Mouse (Mus musculus): ENCODE measurements around the gene Rpl36a. TPM values are rescaled to one million over a fixed set of nuclear protein-coding genes. Genes with fewer than 3 reads are reported as not detected.
A peak's percentile ranks its signal among the peaks of the same experiment; 100 is the strongest.

The Rpl36a gene
- polyA plus RNA-seq, 1 experiment, result 1,373 TPM

- DNase-seq (ENCODE audit: low spot score), result no peak
Observed at GRCm38 (mm10) chrX:134599922-134600565, 14.6 kb downstream of the Rpl36a start.

- DNase-seq (ENCODE audit: low spot score), result peak; percentile 54
Observed at GRCm38 (mm10) chrX:134600659-134601379, 15.4 kb downstream of the Rpl36a start, which contains the start of the genes Gla and Hnrnph2. Gene Gla (minus strand): TSS chrX:134601125. Gene Hnrnph2 (plus strand): TSS chrX:134601179.

- no peak for DNase-seq (ENCODE audit: low spot score)
Observed at GRCm38 (mm10) chrX:134601380-134602120, 16.1 kb downstream of the Rpl36a start.

- no peak for DNase-seq (ENCODE audit: low spot score)
Observed at GRCm38 (mm10) chrX:134609472-134609871, 24.0 kb downstream of the Rpl36a start.

GRCm38 (mm10) chrX:134610984-134611383 lies 25.5 kb downstream of the Rpl36a start:
- no peak for DNase-seq (ENCODE audit: low spot score)

GRCm38 (mm10) chrX:134612285-134612959 lies 27.0 kb downstream of the Rpl36a start:
- DNase-seq (ENCODE audit: low spot score), result peak; percentile 27

- DNase-seq (ENCODE audit: low spot score), result no peak
Observed at GRCm38 (mm10) chrX:134614306-134614705, 28.9 kb downstream of the Rpl36a start.

GRCm38 (mm10) chrX:134619695-134620094 lies 34.2 kb downstream of the Rpl36a start:
- no peak for DNase-seq (ENCODE audit: low spot score)

GRCm38 (mm10) chrX:134620254-134620865 lies 34.9 kb downstream of the Rpl36a start:
- no peak for DNase-seq (ENCODE audit: low spot score)

- no peak for DNase-seq (ENCODE audit: low spot score)
Observed at GRCm38 (mm10) chrX:134621685-134622084, 36.2 kb downstream of the Rpl36a start.

- DNase-seq (ENCODE audit: low spot score), result no peak
Observed at GRCm38 (mm10) chrX:134623350-134623749, 37.9 kb downstream of the Rpl36a start.

- no peak for DNase-seq (ENCODE audit: low spot score)
Observed at GRCm38 (mm10) chrX:134628200-134628599, 42.7 kb downstream of the Rpl36a start.

- no peak for DNase-seq (ENCODE audit: low spot score)
Observed at GRCm38 (mm10) chrX:134632710-134633109, 47.3 kb downstream of the Rpl36a start.

GRCm38 (mm10) chrX:134635111-134635510 lies 49.7 kb downstream of the Rpl36a start:
- DNase-seq (ENCODE audit: low spot score), result no peak

GRCm38 (mm10) chrX:134635860-134636259 lies 50.4 kb downstream of the Rpl36a start:
- DNase-seq (ENCODE audit: low spot score), result no peak

Other genes starting within 250 kb of the Rpl36a start
- gene Drp2, start 181.1 kb upstream of the Rpl36a start, polyA plus RNA-seq (2012; rRNA removed), result 1.5 TPM in 2 replicates
- not detected in 2 replicates for gene Taf7l, start 109.2 kb upstream of the Rpl36a start, polyA plus RNA-seq (2012; rRNA removed)
- gene Timm8a1, start 43.8 kb upstream of the Rpl36a start, polyA plus RNA-seq (2012; rRNA removed), result 8.6 and 9.2 TPM in 2 replicates
- 2.1 and 3.0 TPM in 2 replicates for gene Btk, start 2.1 kb upstream of the Rpl36a start, polyA plus RNA-seq (2012; rRNA removed)
- 5.4 and 5.8 TPM in 2 replicates for gene Gla, start 15.5 kb downstream of the Rpl36a start, polyA plus RNA-seq (2012; rRNA removed)
- gene Hnrnph2, start 15.5 kb downstream of the Rpl36a start, polyA plus RNA-seq (2012; rRNA removed), result 63.8 and 66.5 TPM in 2 replicates
- 1.1 and 2.0 TPM in 2 replicates for gene Armcx4, start 100.9 kb downstream of the Rpl36a start, polyA plus RNA-seq (2012; rRNA removed)
- gene Armcx1, start 132.3 kb downstream of the Rpl36a start, polyA plus RNA-seq (2012; rRNA removed), result 21.1 and 22.8 TPM in 2 replicates
- 2.8 and 3.9 TPM in 2 replicates for gene Armcx6, start 165.8 kb downstream of the Rpl36a start, polyA plus RNA-seq (2012; rRNA removed)
- 36.1 and 39.5 TPM in 2 replicates for gene Armcx3, start 170.9 kb downstream of the Rpl36a start, polyA plus RNA-seq (2012; rRNA removed)
- 10.6 and 13.1 TPM in 2 replicates for gene Armcx2, start 223.6 kb downstream of the Rpl36a start, polyA plus RNA-seq (2012; rRNA removed)

Data from urinary bladder, adult 2 months (tissue).